Mouse (Mus musculus) left cerebral cortex, postnatal 10 days (tissue): ENCODE data around the gene Gm43517. TPM values are rescaled to one million over a fixed set of nuclear protein-coding genes. Genes with fewer than 3 reads are reported as not detected.

Experiments
- DNase-seq, 2 experiments: peaks; one replicate each; pipeline ENCODE4 v3.0.0; 2021 to 2022; ENCODE audit warnings: low spot score in 2 of 2, mixed read lengths in 1 of 2; ENCODE audit errors: extremely low spot score in 1 of 2
- intact Hi-C: fragments of 180-260 bp; cut with DNase I; formaldehyde crosslinking; loops from one replicate; pipeline ENCODE4 v1.15.1; 2025
- total RNA-seq, 2 experiments: library from RNA; stranded (reverse); gene quantifications; 2 replicates each; pipeline ENCODE4 v1.2.3; 2021

The Gm43517 gene
- total RNA-seq, 2 experiments from 2014 or later: 8.9 to 9.2 TPM

GRCm38 (mm10) chr12:49397443-49398162 lies 12.6 kb downstream of the Gm43517 start:
- DNase-seq: no peak
- intact Hi-C loops: loop anchor here (2.0 to 10.0 kb wide), 2 partner anchors 21 to 347 kb away; no protein-coding TSS in a partner anchor

GRCm38 (mm10) chr12:49398163-49398540 lies 13.2 kb downstream of the Gm43517 start:
- intact Hi-C loops: loop anchor here (10.0 kb wide), 1 partner anchor 347 kb away; no protein-coding TSS in a partner anchor
- no peak for DNase-seq

GRCm38 (mm10) chr12:49398636-49399035 lies 13.7 kb downstream of the Gm43517 start:
- no peak for DNase-seq
- intact Hi-C loops: loop anchor here (10.0 kb wide), 1 partner anchor 346 kb away; no protein-coding TSS in a partner anchor

- DNase-seq: no peak
- intact Hi-C loops: loop anchor here (10.0 kb wide), 1 partner anchor 345 kb away; no protein-coding TSS in a partner anchor
Measured at GRCm38 (mm10) chr12:49399611-49400010, 14.6 kb downstream of the Gm43517 start.

- DNase-seq: no peak
Measured at GRCm38 (mm10) chr12:49400036-49400852, 15.3 kb downstream of the Gm43517 start.

GRCm38 (mm10) chr12:49400853-49401118 lies 15.8 kb downstream of the Gm43517 start:
- no peak for DNase-seq
- intact Hi-C loops: no loop called here

More at GRCm38 (mm10) chr12:49400036-49400852, 15.3 kb downstream of the Gm43517 start:
- intact Hi-C loops: no loop called here

- DNase-seq: peak in 1 of 2 experiments; percentile 67
- intact Hi-C loops: no loop called here
Measured at GRCm38 (mm10) chr12:49401119-49401795, 16.3 kb downstream of the Gm43517 start.

- no peak for DNase-seq
- intact Hi-C loops: no loop called here
Measured at GRCm38 (mm10) chr12:49401796-49402130, 16.8 kb downstream of the Gm43517 start.

GRCm38 (mm10) chr12:49409833-49410232 lies 24.9 kb downstream of the Gm43517 start:
- intact Hi-C loops: no loop called here

GRCm38 (mm10) chr12:49417963-49418362 lies 33.0 kb downstream of the Gm43517 start:
- intact Hi-C loops: no loop called here
- DNase-seq: no peak

More at GRCm38 (mm10) chr12:49409833-49410232, 24.9 kb downstream of the Gm43517 start:
- no peak for DNase-seq

Other genes starting within 250 kb of the Gm43517 start
- gene Foxg1, start 2.5 kb upstream of the Gm43517 start, total RNA-seq: 100 to 1,000 TPM; 125 to 130 TPM